Mouse (Mus musculus) stomach, embryonic 14.5 days (tissue): ENCODE data around the gene Tpk1. TPM values are rescaled to one million over a fixed set of nuclear protein-coding genes. Genes with fewer than 3 reads are reported as not detected.
"Not testable (repeated sequence)": the region's sequence is repeated elsewhere in the genome, so short reads cannot be mapped to it uniquely, and the experiment has no call there.

Experiments used
- ATAC-seq: fragments of 200-750 bp; cut with Nextera tagmentation; 2 replicates; pipeline ENCODE4 v1.8.0; 2017; ENCODE audit warnings: low read depth, moderate TSS enrichment; ENCODE audit not compliant: insufficient number of reproducible peaks, insufficient read depth, low FRiP score
- H3K27ac ChIP-seq: fragments of 300-500 bp; sonication (generic); 2 replicates; pipeline ENCODE4 v1.5.1; 2014; ENCODE audit warnings: mild to moderate bottlenecking, low read length, moderate library complexity, mixed read lengths
- H3K27me3 ChIP-seq: fragments of 300-500 bp; sonication (generic); 2 replicates; pipeline ENCODE4 v1.6.1; 2014; ENCODE audit warnings: low read length, control low read depth, mixed read lengths; ENCODE audit not compliant: control insufficient read depth, insufficient read depth
- H3K36me3 ChIP-seq: fragments of 300-500 bp; sonication (generic); 2 replicates; pipeline ENCODE4 v1.6.1; 2014; ENCODE audit warnings: mild to moderate bottlenecking, control low read depth, low read length, moderate library complexity, mixed read lengths; ENCODE audit not compliant: control insufficient read depth, insufficient read depth
- H3K4me1 ChIP-seq: fragments of 300-500 bp; sonication (generic); 2 replicates; pipeline ENCODE4 v1.6.1; 2014; ENCODE audit warnings: low read length, control low read depth, mixed read lengths; ENCODE audit not compliant: control insufficient read depth, insufficient read depth
- H3K4me2 ChIP-seq: fragments of 300-500 bp; sonication (generic); replicated peaks from 2 replicates; pipeline ENCODE4 v1.6.1; 2014; ENCODE audit warnings: low read depth, low read length, control low read depth
- H3K4me3 ChIP-seq: fragments of 300-500 bp; sonication (generic); 2 replicates; pipeline ENCODE4 v1.5.1; 2014; ENCODE audit warnings: low read depth, low read length, control low read depth
- H3K9ac ChIP-seq: fragments of 300-500 bp; sonication (generic); replicated peaks from 2 replicates; pipeline ENCODE4 v1.6.1; 2014; ENCODE audit warnings: low read depth, mild to moderate bottlenecking, control low read depth, low read length, moderate library complexity, mixed read lengths
- H3K9me3 ChIP-seq: fragments of 300-500 bp; sonication (generic); 2 replicates; pipeline ENCODE4 v1.6.1; 2016; ENCODE audit warnings: low read depth, low read length, control low read depth; ENCODE audit not compliant: control insufficient read depth
- WGBS: fragments of 180-500 bp; shearing (Covaris S2); extraction: QIAGEN DNeasy Blood & Tissue Kit; methylation state at CpG from one replicate; pipeline ENCODE4 v1.1.7; 2014; 5-methylcytosine and 5-hydroxymethylcytosine counted together
- polyA plus RNA-seq: library from polyadenylated mRNA; unstranded; fragments of >200 nt; fragmentation: Nextera tagmentation; extraction: Ambion mirVana; gene quantifications from 2 replicates; pipeline ENCODE4 v1.2.1, GENCODE M21; 2014

Tpk1 gene
- polyA plus RNA-seq, 1 experiment from 2014 or later = 10.8 TPM

DNA sequence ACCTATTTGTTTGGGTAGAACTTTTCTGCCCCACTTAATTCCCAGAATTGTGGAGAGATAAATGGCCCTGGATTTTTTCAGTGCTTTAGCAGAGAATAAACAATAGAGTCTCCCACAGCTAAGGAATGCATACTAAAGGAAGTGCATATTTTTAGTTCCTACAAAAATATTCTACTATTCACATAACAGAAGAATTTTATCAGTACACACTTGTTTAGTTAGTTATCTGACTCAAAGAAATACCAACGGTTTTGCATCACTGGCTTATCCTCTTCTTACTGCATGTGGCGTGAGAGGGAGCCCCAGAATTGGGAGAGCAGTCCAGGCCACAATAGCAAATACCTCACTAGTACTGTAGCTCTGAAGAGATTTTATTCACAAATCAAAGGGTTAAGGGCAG, 141.1 kb downstream of the Tpk1 start:
- 37% methylated on average over 2 of the region's 2 CpGs for WGBS
- H3K27me3 ChIP-seq = no peaks in the 10 kb centered on the region
- H3K27ac ChIP-seq = no peak overlapping the region
- no peaks in the 10 kb centered on the region for H3K9me3 ChIP-seq
- H3K36me3 ChIP-seq = no peaks in the 10 kb centered on the region
- no peak overlapping the region for H3K9ac ChIP-seq
- H3K4me1 ChIP-seq = no peaks in the 10 kb centered on the region
- no peak for ATAC-seq
- no peak overlapping the region for H3K4me3 ChIP-seq
- no peak overlapping the region for H3K4me2 ChIP-seq

DNA sequence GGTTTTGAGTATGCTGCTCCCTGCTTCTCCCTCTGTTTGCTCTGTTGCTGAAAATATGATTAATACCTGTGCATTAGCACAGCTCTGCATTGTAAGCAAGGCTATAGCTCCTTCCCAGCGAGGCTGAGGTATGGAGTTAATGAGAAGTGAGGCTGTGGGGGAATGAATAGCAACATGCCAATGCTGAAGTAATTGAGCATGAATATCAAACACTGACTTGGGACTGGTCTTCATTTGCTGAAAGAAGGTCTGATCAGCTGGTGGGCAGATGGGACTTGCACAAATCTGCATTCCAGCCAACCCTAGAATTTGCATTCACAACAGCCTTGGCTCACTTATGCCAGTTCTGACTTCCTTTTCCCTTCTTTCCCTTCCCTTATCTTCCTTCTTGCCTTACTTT, 144.0 kb downstream of the Tpk1 start:
- Histone ChIP-seq H3K9ac (no peak overlapping the region), H3K27me3 (no peaks in the 10 kb centered on the region), H3K27ac (no peak overlapping the region), H3K4me3 (no peak overlapping the region), H3K9me3 (no peaks in the 10 kb centered on the region), H3K4me1 (no peaks in the 10 kb centered on the region), H3K36me3 (no peaks in the 10 kb centered on the region), H3K4me2 (no peak overlapping the region)
- no peak for ATAC-seq
- 18% methylated on average over 1 of the region's 1 CpGs for WGBS

DNA sequence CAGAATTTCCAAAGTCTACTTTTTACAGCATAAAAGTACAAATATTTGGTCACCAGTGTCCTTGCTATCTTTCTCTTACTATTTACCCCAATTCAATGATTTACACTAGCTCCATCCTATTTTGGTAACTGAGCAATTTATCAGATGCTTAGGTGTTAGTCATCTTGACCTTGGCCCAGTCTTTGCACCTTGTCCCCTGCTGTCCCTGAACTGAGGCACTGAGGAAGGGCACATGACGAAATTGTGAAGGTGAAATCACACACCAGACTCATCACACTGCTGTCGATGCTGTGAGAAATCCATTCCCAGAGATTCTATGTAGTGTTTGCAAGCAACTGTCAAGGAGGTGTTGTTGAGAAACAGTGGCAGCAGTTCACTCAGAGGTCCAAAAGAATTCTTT, 145.9 kb downstream of the Tpk1 start:
- no peak for ATAC-seq
- 50% methylated on average over 2 of the region's 2 CpGs for WGBS

DNA sequence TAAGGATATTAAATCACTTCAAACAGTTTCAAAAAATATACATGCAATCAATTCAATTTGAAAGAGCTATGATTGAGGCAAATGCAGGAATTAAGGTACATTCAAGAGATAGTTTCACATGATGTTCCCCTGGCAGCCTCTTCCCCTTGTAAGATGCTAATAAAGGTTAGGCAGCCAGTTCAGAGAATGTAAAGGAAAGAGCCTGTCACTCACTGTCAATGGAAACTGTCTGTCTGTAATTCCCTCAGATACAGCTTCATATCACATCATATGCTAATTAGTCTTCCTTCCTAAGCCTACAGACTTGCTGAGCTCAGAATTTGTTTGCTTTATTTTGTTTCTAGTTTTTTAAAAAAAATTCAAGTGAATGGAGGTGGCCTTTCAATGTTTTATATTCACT, 147.7 kb downstream of the Tpk1 start:
- Histone ChIP-seq H3K27me3 (no peaks in the 10 kb centered on the region), H3K9me3 (no peaks in the 10 kb centered on the region), H3K27ac (no peak overlapping the region), H3K4me1 (no peaks in the 10 kb centered on the region), H3K9ac (no peak overlapping the region), H3K4me2 (no peak overlapping the region), H3K4me3 (no peak overlapping the region), H3K36me3 (no peaks in the 10 kb centered on the region)
- no peak for ATAC-seq

More for the DNA sequence above, 145.9 kb downstream of the Tpk1 start:
- H3K4me1 ChIP-seq = no peaks in the 10 kb centered on the region
- H3K4me2 ChIP-seq = no peak overlapping the region
- no peaks in the 10 kb centered on the region for H3K36me3 ChIP-seq
- no peaks in the 10 kb centered on the region for H3K27me3 ChIP-seq
- no peak overlapping the region for H3K27ac ChIP-seq
- no peak overlapping the region for H3K9ac ChIP-seq
- no peaks in the 10 kb centered on the region for H3K9me3 ChIP-seq
- no peak overlapping the region for H3K4me3 ChIP-seq

DNA sequence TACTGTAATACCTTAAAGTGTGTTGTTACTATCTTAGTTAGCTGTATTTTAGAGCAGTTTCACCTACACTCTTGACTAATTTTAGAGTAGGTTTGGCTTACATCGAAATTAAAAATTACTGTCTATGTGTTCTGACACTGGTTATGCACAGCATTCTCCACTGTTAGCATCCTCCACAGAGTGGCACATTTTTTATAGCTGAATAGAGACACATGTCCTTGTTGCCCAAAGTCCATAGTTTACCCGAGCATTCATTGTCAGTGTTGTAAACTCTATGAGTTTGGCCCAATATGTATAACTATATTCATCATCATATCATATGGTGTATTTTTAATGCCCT, 148.8 kb downstream of the Tpk1 start:
- H3K27ac ChIP-seq = no peak overlapping the region
- no peak overlapping the region for H3K9ac ChIP-seq
- H3K4me1 ChIP-seq = no peaks in the 10 kb centered on the region
- ATAC-seq = no peak
- H3K36me3 ChIP-seq = no peaks in the 10 kb centered on the region
- H3K27me3 ChIP-seq = no peaks in the 10 kb centered on the region
- no peaks in the 10 kb centered on the region for H3K9me3 ChIP-seq
- no peak overlapping the region for H3K4me2 ChIP-seq
- no peak overlapping the region for H3K4me3 ChIP-seq
- WGBS = 87% methylated on average over 2 of the region's 2 CpGs

DNA sequence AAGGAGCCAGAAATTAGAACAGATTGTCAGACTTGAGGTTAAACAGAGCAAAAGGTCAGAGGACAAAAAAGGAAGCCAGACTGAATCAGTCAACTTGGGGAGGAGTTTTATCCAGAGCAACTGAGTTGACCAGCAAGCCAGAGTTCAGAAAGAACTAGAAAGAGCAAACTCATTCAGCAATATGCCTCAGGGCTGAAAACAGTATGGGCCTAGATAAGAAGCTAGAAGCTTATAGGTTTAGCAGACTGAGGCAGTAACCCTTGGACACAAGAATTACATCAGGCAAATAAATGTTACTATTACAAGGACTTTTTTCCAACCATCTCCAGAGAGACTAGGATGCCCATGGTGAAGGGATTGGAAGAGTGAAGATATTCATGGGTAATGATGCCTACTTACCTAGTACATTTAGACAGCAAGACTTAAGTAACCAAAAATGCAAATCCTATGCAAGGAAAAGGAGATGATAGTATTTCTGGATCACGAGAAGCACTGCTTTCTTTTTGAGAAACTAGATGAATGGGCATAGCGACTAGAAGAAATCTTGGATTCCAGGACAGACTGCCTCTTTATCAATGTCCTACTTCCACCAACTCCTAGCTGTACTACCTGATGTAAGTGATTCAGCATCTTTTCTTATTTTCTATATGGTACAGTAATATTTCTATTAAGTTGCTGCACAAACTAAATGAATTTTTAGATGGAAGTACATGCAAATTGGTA, 149.3 kb downstream of the Tpk1 start:
- Histone ChIP-seq H3K4me2 (no peak overlapping the region), H3K9me3 (no peaks in the 10 kb centered on the region), H3K4me1 (no peaks in the 10 kb centered on the region), H3K4me3 (no peak overlapping the region), H3K36me3 (no peaks in the 10 kb centered on the region), H3K9ac (no peak overlapping the region), H3K27ac (no peak overlapping the region), H3K27me3 (no peaks in the 10 kb centered on the region)
- ATAC-seq = no peak
- 87% methylated on average over 2 of the region's 2 CpGs for WGBS

DNA sequence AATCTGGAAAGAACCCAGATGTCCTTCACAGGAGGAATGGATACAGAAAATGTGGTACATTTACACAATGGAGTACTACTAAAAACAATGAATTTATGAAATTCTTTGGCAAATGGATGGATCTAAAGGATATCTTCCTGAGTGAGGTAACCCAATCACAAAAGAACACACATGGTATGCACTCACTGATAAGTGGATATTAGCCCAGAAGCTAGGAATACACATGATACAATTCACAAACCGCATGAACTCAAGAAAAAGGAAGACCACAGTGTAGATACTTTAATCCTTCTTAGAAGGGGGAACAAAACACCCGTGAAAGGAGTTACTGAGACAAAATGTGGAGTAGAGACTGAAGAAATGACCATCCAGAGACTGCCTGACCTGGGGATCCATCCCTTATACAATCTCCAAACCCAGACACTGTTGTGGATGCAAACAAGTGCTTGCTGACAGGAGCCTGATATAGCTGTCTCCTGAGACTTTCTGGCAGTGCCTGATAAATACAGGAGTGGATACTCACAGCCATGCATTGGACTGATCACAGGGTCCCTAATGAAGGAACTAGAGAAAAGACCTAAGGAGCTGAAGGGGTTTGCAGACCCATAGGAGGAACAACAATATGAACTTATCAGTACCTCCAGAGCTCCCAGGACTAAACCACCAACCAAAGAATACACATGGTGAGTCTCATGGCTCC, 159.2 kb downstream of the Tpk1 start:
- not testable (repeated sequence) for H3K4me3 ChIP-seq, H3K4me1 ChIP-seq, H3K27me3 ChIP-seq, ATAC-seq, H3K9me3 ChIP-seq, H3K36me3 ChIP-seq, H3K9ac ChIP-seq, H3K4me2 ChIP-seq, H3K27ac ChIP-seq
- 89% methylated on average over 2 of the region's 2 CpGs for WGBS

DNA sequence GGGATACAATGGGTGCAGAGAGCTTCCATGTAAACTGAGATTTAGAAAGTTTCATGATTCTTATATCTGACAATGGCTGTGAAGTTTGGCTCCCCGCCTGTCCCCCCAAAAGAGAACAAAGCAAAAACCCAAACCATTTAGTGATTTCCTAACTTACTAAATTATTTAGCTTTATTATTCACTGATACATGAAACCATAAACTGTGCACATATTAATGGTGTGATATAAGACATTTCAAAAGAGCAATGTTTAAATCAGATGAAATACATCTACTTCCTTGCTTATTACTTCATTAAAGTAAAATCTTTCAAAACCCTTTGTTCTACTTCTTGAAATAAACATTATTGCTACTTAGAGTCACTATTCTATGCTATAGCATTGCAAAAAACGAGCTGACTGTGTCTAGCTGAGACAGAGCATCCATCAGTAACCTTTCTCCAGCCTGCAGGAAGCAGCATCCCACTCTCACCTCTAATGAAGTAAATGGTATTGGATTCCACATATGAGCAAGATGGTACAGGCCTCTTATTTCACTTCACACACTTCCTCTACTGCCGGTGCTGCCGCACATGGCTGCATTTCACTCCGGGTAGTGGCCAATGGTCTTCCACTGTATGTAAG, 161.4 kb downstream of the Tpk1 start:
- no peak overlapping the region for H3K4me2 ChIP-seq
- H3K9me3 ChIP-seq = no peaks in the 10 kb centered on the region
- H3K9ac ChIP-seq = no peak overlapping the region
- no peaks in the 10 kb centered on the region for H3K27me3 ChIP-seq
- 83% methylated on average over 5 of the region's 5 CpGs for WGBS
- H3K27ac ChIP-seq = no peak overlapping the region
- no peaks in the 10 kb centered on the region for H3K4me1 ChIP-seq
- no peak for ATAC-seq
- no peaks in the 10 kb centered on the region for H3K36me3 ChIP-seq
- no peak overlapping the region for H3K4me3 ChIP-seq
